Mouse (Mus musculus): Measurements from ENCODE around the gene Acsl5. TPM values are rescaled to one million over a fixed set of nuclear protein-coding genes. Genes with fewer than 3 reads are reported as not detected.

Gene Acsl5
- polyA plus RNA-seq, 1 experiment = 30.2 TPM

DNA sequence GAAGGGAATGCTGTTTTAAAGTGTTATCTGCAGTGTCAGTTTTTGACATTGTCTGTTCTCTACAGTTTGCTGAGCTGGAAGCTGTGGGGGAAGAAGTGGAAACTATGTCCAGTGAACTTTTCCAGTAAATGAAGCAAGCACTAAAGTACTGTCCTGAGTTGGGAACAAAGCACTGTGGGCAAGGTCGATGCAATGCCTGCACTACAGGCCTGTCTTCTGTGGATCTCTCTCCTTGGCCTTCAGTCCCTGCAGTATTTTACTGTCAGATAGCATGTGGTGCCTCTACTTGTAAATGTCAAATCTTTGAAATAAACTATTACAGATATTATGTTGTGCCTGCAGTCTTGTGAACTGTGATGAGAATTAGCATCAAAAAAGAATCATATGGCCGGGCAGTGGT lies 44.6 kb downstream of the Acsl5 start:
- no peaks in the 10 kb centered on the region for H3K27me3 ChIP-seq (ENCODE audit: control insufficient read depth, insufficient read depth, insufficient read length)
- peaks cover 87% of the 10 kb centered on the region for H3K36me3 ChIP-seq (ENCODE audit: control insufficient read depth, insufficient read depth)
- no peak overlapping the region for H3ac ChIP-seq (ENCODE audit: control insufficient read depth, insufficient read length, low read depth)
- H3K4me3 ChIP-seq (ENCODE audit: insufficient read depth, poor library complexity, severe bottlenecking) = no peak overlapping the region
- H3K79me2 ChIP-seq (ENCODE audit: control insufficient read depth, insufficient read depth) = no peaks in the 10 kb centered on the region
- no peak for TF ChIP-seq FOSL1 (IDR thresholded peaks at IDR 0.05; ENCODE audit: insufficient read depth, low read length, poor library complexity, severe bottlenecking)
- TF ChIP-seq MYOG (IDR thresholded peaks at IDR 0.05; ENCODE audit: control insufficient read depth, extremely low read depth, insufficient read length) = no peak
- no peak for TF ChIP-seq USF1 (IDR thresholded peaks at IDR 0.05; ENCODE audit: low read depth)
- TF ChIP-seq MAX (IDR thresholded peaks at IDR 0.05) = no peak
- TF ChIP-seq CTCF (IDR thresholded peaks at IDR 0.05; ENCODE audit: control insufficient read depth, insufficient read depth, insufficient read length) = no peak
- no peak for TF ChIP-seq MYOD1 (IDR thresholded peaks at IDR 0.05; ENCODE audit: control insufficient read depth, insufficient read length, low read depth)
- TF ChIP-seq CEBPB (IDR thresholded peaks at IDR 0.05; ENCODE audit: low read depth) = no peak
- H3K79me3 ChIP-seq (ENCODE audit: low read depth) = no peaks in the 10 kb centered on the region

DNA sequence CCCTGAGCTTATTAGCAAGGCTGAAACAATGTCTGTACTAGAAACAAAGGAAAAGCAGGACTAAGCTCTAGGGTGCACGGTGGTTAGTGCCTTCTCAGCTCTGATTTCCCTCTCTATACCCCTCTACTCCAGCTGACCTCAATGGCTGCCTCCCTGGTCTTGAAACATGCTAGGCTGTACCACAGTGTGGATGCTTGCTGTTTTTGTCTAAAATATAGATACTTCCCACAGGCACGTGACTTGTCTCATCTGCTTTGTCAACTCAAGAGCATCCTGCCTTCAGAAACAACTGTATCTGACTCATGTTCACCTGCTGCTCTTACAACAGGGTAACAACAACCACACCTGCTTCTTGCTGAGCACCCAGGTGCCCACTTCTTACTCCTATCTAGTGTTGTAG lies 45.8 kb downstream of the Acsl5 start:
- TF ChIP-seq USF1 (IDR thresholded peaks at IDR 0.05; ENCODE audit: low read depth) (no peak), FOSL1 (IDR thresholded peaks at IDR 0.05; ENCODE audit: insufficient read depth, low read length, poor library complexity, severe bottlenecking) (no peak), MYOD1 (IDR thresholded peaks at IDR 0.05; ENCODE audit: control insufficient read depth, insufficient read length, low read depth) (no peak), MAX (IDR thresholded peaks at IDR 0.05) (no peak), MYOG (IDR thresholded peaks at IDR 0.05; ENCODE audit: control insufficient read depth, extremely low read depth, insufficient read length) (no peak), CTCF (IDR thresholded peaks at IDR 0.05; ENCODE audit: control insufficient read depth, insufficient read depth, insufficient read length) (no peak), CEBPB (IDR thresholded peaks at IDR 0.05; ENCODE audit: low read depth) (no peak)
- H3K79me3 ChIP-seq (ENCODE audit: low read depth) = no peaks in the 10 kb centered on the region
- H3K4me3 ChIP-seq (ENCODE audit: insufficient read depth, poor library complexity, severe bottlenecking) = no peak overlapping the region
- peaks cover 87% of the 10 kb centered on the region for H3K36me3 ChIP-seq (ENCODE audit: control insufficient read depth, insufficient read depth)
- no peaks in the 10 kb centered on the region for H3K79me2 ChIP-seq (ENCODE audit: control insufficient read depth, insufficient read depth)
- H3ac ChIP-seq (ENCODE audit: control insufficient read depth, insufficient read length, low read depth) = no peak overlapping the region
- no peaks in the 10 kb centered on the region for H3K27me3 ChIP-seq (ENCODE audit: control insufficient read depth, insufficient read depth, insufficient read length)

DNA sequence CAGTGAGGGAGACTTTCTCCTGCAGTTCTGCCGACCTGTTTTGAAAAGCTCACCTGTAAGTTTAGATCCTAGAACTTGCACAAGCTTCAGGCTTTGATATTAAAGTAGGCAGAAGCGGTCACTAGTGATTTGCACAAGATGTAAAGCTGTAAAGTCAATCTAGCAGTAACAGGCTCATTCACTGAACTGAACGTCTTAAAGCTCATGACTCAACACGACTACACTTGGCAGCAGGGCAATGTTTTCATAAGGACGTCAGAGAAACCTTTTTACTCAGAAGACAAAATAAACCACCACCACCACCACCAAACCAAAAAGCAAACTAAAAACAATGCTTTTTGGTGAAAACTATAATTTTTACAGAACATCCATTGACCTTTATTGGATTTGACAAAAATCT lies 46.2 kb downstream of the Acsl5 start:
- no peak for TF ChIP-seq MYOD1 (IDR thresholded peaks at IDR 0.05; ENCODE audit: control insufficient read depth, insufficient read length, low read depth)
- TF ChIP-seq CEBPB (IDR thresholded peaks at IDR 0.05; ENCODE audit: low read depth) = no peak
- no peak for TF ChIP-seq MYOG (IDR thresholded peaks at IDR 0.05; ENCODE audit: control insufficient read depth, extremely low read depth, insufficient read length)
- no peak for TF ChIP-seq FOSL1 (IDR thresholded peaks at IDR 0.05; ENCODE audit: insufficient read depth, low read length, poor library complexity, severe bottlenecking)
- TF ChIP-seq MAX (IDR thresholded peaks at IDR 0.05) = no peak
- no peak for TF ChIP-seq CTCF (IDR thresholded peaks at IDR 0.05; ENCODE audit: control insufficient read depth, insufficient read depth, insufficient read length)
- TF ChIP-seq USF1 (IDR thresholded peaks at IDR 0.05; ENCODE audit: low read depth) = no peak
- Histone ChIP-seq H3ac (ENCODE audit: control insufficient read depth, insufficient read length, low read depth) (no peak overlapping the region), H3K36me3 (ENCODE audit: control insufficient read depth, insufficient read depth) (peaks cover 87% of the 10 kb centered on the region)

GRCm38 (mm10) chr19:55299378-55299777 lies 47.6 kb downstream of the Acsl5 start:
- no peak overlapping the region for H3ac ChIP-seq (ENCODE audit: control insufficient read depth, insufficient read length, low read depth)
- H3K79me2 ChIP-seq (ENCODE audit: control insufficient read depth, insufficient read depth) = no peaks in the 10 kb centered on the region
- TF ChIP-seq USF1 (IDR thresholded peaks at IDR 0.05; ENCODE audit: low read depth) = no peak
- no peak for TF ChIP-seq CEBPB (IDR thresholded peaks at IDR 0.05; ENCODE audit: low read depth)
- no peak for TF ChIP-seq FOSL1 (IDR thresholded peaks at IDR 0.05; ENCODE audit: insufficient read depth, low read length, poor library complexity, severe bottlenecking)
- no peak for TF ChIP-seq CTCF (IDR thresholded peaks at IDR 0.05; ENCODE audit: control insufficient read depth, insufficient read depth, insufficient read length)
- TF ChIP-seq MAX (IDR thresholded peaks at IDR 0.05) = no peak
- TF ChIP-seq MYOG (IDR thresholded peaks at IDR 0.05; ENCODE audit: control insufficient read depth, extremely low read depth, insufficient read length) = no peak
- no peak for TF ChIP-seq MYOD1 (IDR thresholded peaks at IDR 0.05; ENCODE audit: control insufficient read depth, insufficient read length, low read depth)
- H3K27me3 ChIP-seq (ENCODE audit: control insufficient read depth, insufficient read depth, insufficient read length) = no peaks in the 10 kb centered on the region
- peaks cover 89% of the 10 kb centered on the region for H3K36me3 ChIP-seq (ENCODE audit: control insufficient read depth, insufficient read depth)
- no peaks in the 10 kb centered on the region for H3K79me3 ChIP-seq (ENCODE audit: low read depth)
- H3K4me3 ChIP-seq (ENCODE audit: insufficient read depth, poor library complexity, severe bottlenecking) = no peak overlapping the region

More for the DNA sequence above, 46.2 kb downstream of the Acsl5 start:
- no peaks in the 10 kb centered on the region for H3K27me3 ChIP-seq (ENCODE audit: control insufficient read depth, insufficient read depth, insufficient read length)
- no peak overlapping the region for H3K4me3 ChIP-seq (ENCODE audit: insufficient read depth, poor library complexity, severe bottlenecking)
- no peaks in the 10 kb centered on the region for H3K79me2 ChIP-seq (ENCODE audit: control insufficient read depth, insufficient read depth)
- H3K79me3 ChIP-seq (ENCODE audit: low read depth) = no peaks in the 10 kb centered on the region

GRCm38 (mm10) chr19:55300525-55300924 lies 48.8 kb downstream of the Acsl5 start:
- no peaks in the 10 kb centered on the region for H3K27me3 ChIP-seq (ENCODE audit: control insufficient read depth, insufficient read depth, insufficient read length)
- peaks cover 86% of the 10 kb centered on the region for H3K36me3 ChIP-seq (ENCODE audit: control insufficient read depth, insufficient read depth)
- no peak overlapping the region for H3ac ChIP-seq (ENCODE audit: control insufficient read depth, insufficient read length, low read depth)
- TF ChIP-seq MYOG (IDR thresholded peaks at IDR 0.05; ENCODE audit: control insufficient read depth, extremely low read depth, insufficient read length) (no peak), USF1 (IDR thresholded peaks at IDR 0.05; ENCODE audit: low read depth) (no peak), MAX (IDR thresholded peaks at IDR 0.05) (no peak), CTCF (IDR thresholded peaks at IDR 0.05; ENCODE audit: control insufficient read depth, insufficient read depth, insufficient read length) (no peak), CEBPB (IDR thresholded peaks at IDR 0.05; ENCODE audit: low read depth) (no peak), MYOD1 (IDR thresholded peaks at IDR 0.05; ENCODE audit: control insufficient read depth, insufficient read length, low read depth) (no peak), FOSL1 (IDR thresholded peaks at IDR 0.05; ENCODE audit: insufficient read depth, low read length, poor library complexity, severe bottlenecking) (no peak)
- no peak overlapping the region for H3K4me3 ChIP-seq (ENCODE audit: insufficient read depth, poor library complexity, severe bottlenecking)
- H3K79me3 ChIP-seq (ENCODE audit: low read depth) = no peaks in the 10 kb centered on the region
- no peaks in the 10 kb centered on the region for H3K79me2 ChIP-seq (ENCODE audit: control insufficient read depth, insufficient read depth)

GRCm38 (mm10) chr19:55305024-55305423 lies 53.3 kb downstream of the Acsl5 start:
- H3K27me3 ChIP-seq (ENCODE audit: control insufficient read depth, insufficient read depth, insufficient read length) = no peaks in the 10 kb centered on the region
- no peak overlapping the region for H3K4me3 ChIP-seq (ENCODE audit: insufficient read depth, poor library complexity, severe bottlenecking)
- no peaks in the 10 kb centered on the region for H3K79me3 ChIP-seq (ENCODE audit: low read depth)
- no peaks in the 10 kb centered on the region for H3K79me2 ChIP-seq (ENCODE audit: control insufficient read depth, insufficient read depth)
- no peak for TF ChIP-seq MYOG (IDR thresholded peaks at IDR 0.05; ENCODE audit: control insufficient read depth, extremely low read depth, insufficient read length)
- peaks cover 92% of the 10 kb centered on the region for H3K36me3 ChIP-seq (ENCODE audit: control insufficient read depth, insufficient read depth)
- H3ac ChIP-seq (ENCODE audit: control insufficient read depth, insufficient read length, low read depth) = no peak overlapping the region
